Mouse (Mus musculus) monocyte, adult 2 months (primary cell): ENCODE data around the gene Esp1.
"Not testable (repeated sequence)": the region's sequence is repeated elsewhere in the genome, so short reads cannot be mapped to it uniquely, and the experiment has no call there.

Experiments used
- DNase-seq, 2 experiments: peaks; one replicate each; pipeline ENCODE4 v3.0.0; 2022; ENCODE audit warnings: low spot score in 2 of 2, low read depth in 1 of 2

The Esp1 gene

GRCm38 (mm10) chr17:40726820-40727219 lies at the start of gene Esp1:
Gene Esp1 (plus strand): TSS chr17:40727120.
- no peak for DNase-seq

GRCm38 (mm10) chr17:40716273-40716672 lies 10.6 kb upstream of the Esp1 start:
- no peak for DNase-seq

GRCm38 (mm10) chr17:40717055-40717454 lies 9.9 kb upstream of the Esp1 start:
- DNase-seq, result not testable (repeated sequence)

- DNase-seq, result no peak
Observed at GRCm38 (mm10) chr17:40731296-40731695, 4.4 kb downstream of the Esp1 start.

GRCm38 (mm10) chr17:40731724-40732123 lies 4.8 kb downstream of the Esp1 start:
- DNase-seq, result no peak

- DNase-seq, result no peak
Observed at GRCm38 (mm10) chr17:40763662-40764061, 36.7 kb downstream of the Esp1 start.

- no peak for DNase-seq
Observed at GRCm38 (mm10) chr17:40767120-40767519, 40.2 kb downstream of the Esp1 start.
